9 mouse cellular contexts compared by ENCODE assay signal in the genomic region with DNA sequence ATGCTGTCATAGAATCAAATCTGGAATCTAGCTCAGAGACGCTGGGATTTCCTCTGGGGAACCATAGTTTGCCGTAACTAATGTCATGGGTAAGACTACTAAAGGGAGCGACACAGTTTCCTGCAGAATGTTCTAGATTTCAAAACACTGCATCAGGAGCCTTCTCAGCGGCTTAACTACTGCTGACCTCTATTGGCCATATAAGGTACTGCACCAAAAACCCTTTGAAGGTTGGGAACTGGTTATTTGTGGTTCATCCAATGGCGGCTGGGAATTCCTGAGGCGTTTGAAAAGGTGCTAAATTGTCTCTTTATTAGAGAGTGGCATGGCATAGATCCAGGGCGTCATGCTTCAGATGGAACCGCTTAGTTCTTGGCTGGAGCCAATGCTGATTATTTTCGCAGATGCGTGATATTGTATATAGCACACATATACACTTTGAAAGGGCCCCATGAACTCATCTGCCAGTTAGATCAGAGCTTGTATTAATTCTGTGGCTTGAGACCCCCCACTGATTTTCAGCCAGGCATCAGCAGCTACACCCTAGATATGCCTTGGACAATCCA.
A peak's percentile ranks its signal among the peaks of the same experiment; 100 is the strongest.
DNase-seq lines count a peak whose midpoint lies in the region; ATAC-seq and TF ChIP-seq lines count a peak whose summit lies in the region.
"Had no signal": no experiment of that assay in that cellular context is flagged by ENCODE, and none has a peak within 500 bp of the region (broad histone marks: within the 10 kb centered on the region; RNA-seq: fewer than 3 reads in every experiment).

No protein-coding gene starts in this region.

- no peak overlapping the region for H3K4me3 ChIP-seq in ES-E14 (ENCODE audit: insufficient read depth in 1 of 2, low read depth in 1 of 2, low read length in 2 of 2, poor library complexity in 1 of 2, severe bottlenecking in 1 of 2)
- no peak overlapping the region for H3K4me3 ChIP-seq in midbrain, embryonic 14.5 days (replicated peaks; ENCODE audit: low read depth, low read length)
- H3K4me3 ChIP-seq: lung, embryonic 15.5 days had no signal

- no peak overlapping the region for H3K27ac ChIP-seq in ES-E14 (ENCODE audit: insufficient read depth, low read depth, low read length, poor library complexity, severe bottlenecking)
- H3K27ac ChIP-seq in midbrain, embryonic 14.5 days (replicated peaks; ENCODE audit: low read depth, low read length), result no peak overlapping the region
- H3K27ac ChIP-seq: lung, embryonic 15.5 days had no signal

- ATAC-seq in common myeloid progenitor, adult 5-6 weeks (replicated peaks; ENCODE audit: low read depth, poor library complexity, severe bottlenecking), result peak; percentile 89
- peak; percentile 35; the same call in 1 of the 2 replicates for ATAC-seq in midbrain, embryonic 14.5 days (ENCODE audit: low FRiP score, low TSS enrichment)

- no peak overlapping the region for H3K4me2 ChIP-seq in midbrain, embryonic 14.5 days (ENCODE audit: low read length)
- H3K4me2 ChIP-seq: lung, embryonic 15.5 days had no signal

- DNase-seq in heart, adult 8-10 months (ENCODE audit: low spot score), result peak; percentile 30
- DNase-seq in heart, postnatal 25 days (ENCODE audit: low spot score), result no peak
- peak; percentile 60 for DNase-seq in ES-E14 (ENCODE audit: low read depth, low spot score)
- DNase-seq in heart, postnatal 4 days, result peak; percentile 50
- DNase-seq in layer of hippocampus, postnatal 25 days (ENCODE audit: extremely low spot score in 1 of 2, low spot score in 1 of 2), result peak; percentile 13 to 54
- peak; percentile 84 for DNase-seq in midbrain, embryonic 14.5 days
- DNase-seq in gastrocnemius, postnatal 14 days, result no peak

- intact Hi-C loops in heart, postnatal 25 days (cut with DNase I), result loop anchor here (1.0 to 5.0 kb wide), 3 partner anchors 305 to 416 kb away; no protein-coding TSS in a partner anchor
- intact Hi-C loops in gastrocnemius, postnatal 14 days (cut with DNase I; ENCODE audit: low total_unique reads), result loop anchor here (5.0 kb wide), 1 partner anchor 361 kb away; no protein-coding TSS in a partner anchor

- in situ Hi-C loops in ES-E14 (cut with MboI; ENCODE audit: low sequenced_read_pairs in 2 of 2, unreplicated experiment in 2 of 2), result no loop called here

- no peaks in the 10 kb centered on the region for H3K9me3 ChIP-seq in ES-E14 (ENCODE audit: control insufficient read depth, insufficient read depth, low read depth, low read length)
- no peaks in the 10 kb centered on the region for H3K9me3 ChIP-seq in midbrain, embryonic 14.5 days (ENCODE audit: control insufficient read depth, low read length)
- H3K9me3 ChIP-seq: lung, embryonic 15.5 days had no signal

- no peaks in the 10 kb centered on the region for H3K36me3 ChIP-seq in ES-E14 (ENCODE audit: control insufficient read depth, insufficient read depth, low read length, poor library complexity, severe bottlenecking)
- no peaks in the 10 kb centered on the region for H3K36me3 ChIP-seq in midbrain, embryonic 14.5 days (ENCODE audit: control insufficient read depth, insufficient read depth, low read length)
- H3K36me3 ChIP-seq: lung, embryonic 15.5 days had no signal

- H3K9ac ChIP-seq in ES-E14 (ENCODE audit: insufficient read depth, low read depth, low read length, poor library complexity, severe bottlenecking), result no peak overlapping the region
- no peak overlapping the region for H3K9ac ChIP-seq in midbrain, embryonic 14.5 days (replicated peaks; ENCODE audit: low read length)
- H3K9ac ChIP-seq: lung, embryonic 15.5 days had no signal

- H3K4me1 ChIP-seq in ES-E14 (ENCODE audit: control insufficient read depth in 2 of 2, insufficient read depth in 2 of 2, low read length in 2 of 2, poor library complexity in 1 of 2), result peaks cover 0 to 4% of the 10 kb centered on the region in 2 experiments; a peak in 1 of 4 replicates
- no peaks in the 10 kb centered on the region for H3K4me1 ChIP-seq in midbrain, embryonic 14.5 days (ENCODE audit: control insufficient read depth, insufficient read depth, low read length)
- H3K4me1 ChIP-seq: lung, embryonic 15.5 days had no signal

- WGBS in midbrain, embryonic 14.5 days, result 44% methylated on average over 10 of the region's 10 CpGs

- no peaks in the 10 kb centered on the region for H3K27me3 ChIP-seq in midbrain, embryonic 14.5 days (ENCODE audit: control insufficient read depth, insufficient read depth, low read length)

TF ChIP-seq in ES-E14, 5 proteins besides CTCF, POLR2A, EP300 and RAD21:
- TF ChIP-seq MAFK (IDR thresholded peaks at IDR 0.05; ENCODE audit: insufficient read depth, low read depth, low read length) (no peak), CHD2 (IDR thresholded peaks at IDR 0.05; ENCODE audit: low read depth, low read length) (no peak), ZC3H11A (IDR thresholded peaks at IDR 0.05; ENCODE audit: borderline replicate concordance, low read depth, low read length) (no peak), HCFC1 (IDR thresholded peaks at IDR 0.05; ENCODE audit: borderline replicate concordance, insufficient read depth, low read length) (no peak), ZNF384 (IDR thresholded peaks at IDR 0.05; ENCODE audit: low read depth, low read length) (no peak)

Comparison
In these comparisons a context has a peak if more than half of its experiments do, and no peak if none do; other contexts are left out.
1. DNase-seq: peak in heart, adult 8-10 months (single experiment), ES-E14 (single experiment), heart, postnatal 4 days (single experiment), layer of hippocampus, postnatal 25 days (2 of 2) and midbrain, embryonic 14.5 days (single experiment); none in heart, postnatal 25 days (single experiment) and gastrocnemius, postnatal 14 days (single experiment).